Mouse (Mus musculus): ENCODE data around the gene Tbc1d4.

DNA sequence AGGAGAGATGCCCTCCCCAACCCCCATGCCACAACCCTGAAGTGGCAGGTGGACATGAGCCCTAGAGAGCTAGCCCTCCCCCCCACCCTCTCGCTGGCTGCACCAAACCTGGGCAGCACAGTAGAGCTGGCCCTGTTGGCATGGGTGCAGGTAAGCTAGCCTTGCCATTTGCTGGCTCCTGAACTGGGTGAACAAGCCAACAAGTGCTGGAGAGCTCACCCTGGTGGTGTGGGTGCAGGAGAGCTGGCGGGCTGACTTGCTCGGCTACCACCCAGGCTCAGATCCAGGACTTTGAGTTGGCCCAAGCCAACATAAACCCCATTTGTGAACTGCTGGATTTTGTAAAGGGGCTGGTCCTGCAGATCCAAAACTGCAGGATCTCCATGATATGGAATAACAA, 68.5 kb downstream of the Tbc1d4 start:
- TF ChIP-seq POLR2A (IDR thresholded peaks at IDR 0.05; ENCODE audit: borderline replicate concordance, extremely low read depth, low read depth, low read length) (no peak), CTCF (IDR thresholded peaks at IDR 0.05; ENCODE audit: insufficient read depth, low read length) (no peak)

Measured in lung, adult 2 months (tissue).